Mouse (Mus musculus) forebrain, embryonic 13.5 days (tissue): ENCODE data around the gene Nkx2-5. TPM values are rescaled to one million over a fixed set of nuclear protein-coding genes. Genes with fewer than 3 reads are reported as not detected.

ENCODE experiments used
- ATAC-seq: fragments of 200-750 bp; cut with Nextera tagmentation; 2 replicates; pipeline ENCODE4 v1.8.0; 2017
- H3K27ac ChIP-seq: fragments of 300-500 bp; sonication (generic); 2 replicates; pipeline ENCODE4 v1.5.1; 2015; ENCODE audit warnings: inconsistent platforms, mild to moderate bottlenecking, moderate library complexity
- H3K27me3 ChIP-seq: fragments of 300-500 bp; sonication (generic); 2 replicates; pipeline ENCODE4 v1.6.1; 2015; ENCODE audit warnings: mild to moderate bottlenecking, inconsistent platforms
- H3K36me3 ChIP-seq: fragments of 300-500 bp; sonication (generic); 2 replicates; pipeline ENCODE4 v1.6.1; 2015; ENCODE audit warnings: mild to moderate bottlenecking, inconsistent platforms; ENCODE audit not compliant: poor library complexity, severe bottlenecking
- H3K4me1 ChIP-seq: fragments of 300-500 bp; sonication (generic); 2 replicates; pipeline ENCODE4 v1.6.1; 2015; ENCODE audit warnings: inconsistent platforms
- H3K4me2 ChIP-seq: fragments of 300-500 bp; sonication (generic); 2 replicates; pipeline ENCODE4 v1.6.1; 2015; ENCODE audit warnings: inconsistent platforms, mild to moderate bottlenecking, moderate library complexity
- H3K4me3 ChIP-seq: fragments of 300-500 bp; sonication (generic); 2 replicates; pipeline ENCODE4 v1.5.1; 2015; ENCODE audit warnings: mild to moderate bottlenecking, inconsistent platforms
- H3K9ac ChIP-seq: fragments of 300-500 bp; sonication (generic); 2 replicates; pipeline ENCODE4 v1.6.1; 2015; ENCODE audit warnings: mild to moderate bottlenecking, inconsistent platforms
- H3K9me3 ChIP-seq: fragments of 300-500 bp; sonication (generic); replicated peaks from 2 replicates; pipeline ENCODE4 v1.6.1; 2016; ENCODE audit warnings: inconsistent platforms
- WGBS: fragments of 180-500 bp; shearing (Covaris S2); methylation state at CpG from one replicate; pipeline ENCODE4 v1.1.7; 2015; 5-methylcytosine and 5-hydroxymethylcytosine counted together
- polyA plus RNA-seq: library from polyadenylated mRNA; unstranded; fragments of >200 nt; fragmentation: Nextera tagmentation; extraction: Ambion mirVana; gene quantifications from 2 replicates; pipeline ENCODE4 v1.2.1, GENCODE M21; 2015

Nkx2-5 gene
- 0.53 TPM in 1 of 2 replicates, not detected in the other for polyA plus RNA-seq

GRCm38 (mm10) chr17:26844909-26845148 is at the start of gene Nkx2-5:
Gene Nkx2-5 (minus strand): TSS chr17:26845009.
- Histone ChIP-seq H3K36me3 (no peaks in the 10 kb centered on the region), H3K27ac (no peak within 1 kb of the TSS), H3K9ac (no peak within 1 kb of the TSS), H3K27me3 (peaks cover 94% of the 10 kb centered on the region), H3K9me3 (no peaks in the 10 kb centered on the region), H3K4me2 (peak within 1 kb of the TSS; percentile 12; the same call in 1 of the 2 replicates), H3K4me1 (peaks cover 5% of the 10 kb centered on the region), H3K4me3 (no peak within 1 kb of the TSS)
- 1% methylated on average over 5 of the region's 5 CpGs for WGBS
- ATAC-seq = no peak

- ATAC-seq = no peak
- Histone ChIP-seq H3K27ac (peak overlapping the region; percentile 40; the same call in 1 of the 2 replicates), H3K9me3 (no peaks in the 10 kb centered on the region), H3K27me3 (peaks cover 14% of the 10 kb centered on the region), H3K4me1 (peaks cover 26% of the 10 kb centered on the region), H3K36me3 (no peaks in the 10 kb centered on the region), H3K4me3 (no peak overlapping the region), H3K9ac (no peak overlapping the region), H3K4me2 (no peak overlapping the region)
- WGBS = 82% methylated on average over 6 of the region's 6 CpGs
These were observed 49.5 kb upstream of the Nkx2-5 start for GRCm38 (mm10) chr17:26894342-26894741.

GRCm38 (mm10) chr17:26893492-26893891 is 48.7 kb upstream of the Nkx2-5 start:
- no peak overlapping the region for H3K4me3 ChIP-seq
- no peak for ATAC-seq
- H3K27me3 ChIP-seq = peaks cover 15% of the 10 kb centered on the region
- peak overlapping the region; percentile 59; the same call in 1 of the 2 replicates for H3K27ac ChIP-seq
- H3K36me3 ChIP-seq = no peaks in the 10 kb centered on the region
- H3K4me1 ChIP-seq = peaks cover 26% of the 10 kb centered on the region
- H3K9ac ChIP-seq = no peak overlapping the region
- no peak overlapping the region for H3K4me2 ChIP-seq
- no peaks in the 10 kb centered on the region for H3K9me3 ChIP-seq
- WGBS = 65% methylated on average over 6 of the region's 6 CpGs

GRCm38 (mm10) chr17:26892635-26893375 is 48.0 kb upstream of the Nkx2-5 start:
- H3K4me2 ChIP-seq = peak overlapping the region; percentile 34
- H3K9me3 ChIP-seq = no peaks in the 10 kb centered on the region

GRCm38 (mm10) chr17:26887926-26888325 is 43.1 kb upstream of the Nkx2-5 start:
- Histone ChIP-seq H3K4me3 (no peak overlapping the region), H3K9ac (no peak overlapping the region), H3K4me2 (no peak overlapping the region), H3K36me3 (no peaks in the 10 kb centered on the region), H3K27me3 (peaks cover 18% of the 10 kb centered on the region), H3K27ac (no peak overlapping the region), H3K9me3 (no peaks in the 10 kb centered on the region), H3K4me1 (peaks cover 26% of the 10 kb centered on the region)
- no peak for ATAC-seq
- WGBS = 29% methylated on average over 3 of the region's 3 CpGs

More at GRCm38 (mm10) chr17:26892635-26893375, 48.0 kb upstream of the Nkx2-5 start:
- peak overlapping the region; percentile 75 for H3K27ac ChIP-seq
- peak; percentile 45 for ATAC-seq
- peaks cover 15% of the 10 kb centered on the region for H3K27me3 ChIP-seq
- no peak overlapping the region for H3K4me3 ChIP-seq
- H3K36me3 ChIP-seq = no peaks in the 10 kb centered on the region
- 22% methylated on average over 16 of the region's 16 CpGs for WGBS
- peaks cover 26% of the 10 kb centered on the region for H3K4me1 ChIP-seq
- peak overlapping the region; percentile 46; the same call in 1 of the 2 replicates for H3K9ac ChIP-seq

- Histone ChIP-seq H3K27me3 (peaks cover 18% of the 10 kb centered on the region), H3K36me3 (no peaks in the 10 kb centered on the region), H3K4me1 (peaks cover 18% of the 10 kb centered on the region), H3K9me3 (no peaks in the 10 kb centered on the region), H3K9ac (peak overlapping the region; percentile 12; the same call in 1 of the 2 replicates), H3K4me3 (peak overlapping the region; percentile 36), H3K4me2 (peak overlapping the region; percentile 60), H3K27ac (no peak overlapping the region)
- peak; percentile 94 for ATAC-seq
- 9% methylated on average over 30 of the region's 30 CpGs for WGBS
These were observed 41.4 kb upstream of the Nkx2-5 start for GRCm38 (mm10) chr17:26886047-26886749.

- peaks cover 18% of the 10 kb centered on the region for H3K4me1 ChIP-seq
- peaks cover 15% of the 10 kb centered on the region for H3K27me3 ChIP-seq
- H3K27ac ChIP-seq = no peak overlapping the region
- H3K36me3 ChIP-seq = no peaks in the 10 kb centered on the region
- H3K4me2 ChIP-seq = peak overlapping the region; percentile 60
- WGBS = 24% methylated on average over 25 of the region's 25 CpGs
- peak overlapping the region; percentile 47 for H3K9ac ChIP-seq
- peak; percentile 48; the same call in 1 of the 2 replicates for ATAC-seq
- peak overlapping the region; percentile 36 for H3K4me3 ChIP-seq
- no peaks in the 10 kb centered on the region for H3K9me3 ChIP-seq
These were observed 40.5 kb upstream of the Nkx2-5 start for GRCm38 (mm10) chr17:26884995-26885926.

GRCm38 (mm10) chr17:26883585-26883984 is 38.8 kb upstream of the Nkx2-5 start:
- 77% methylated on average over 6 of the region's 6 CpGs for WGBS
- Histone ChIP-seq H3K4me1 (peaks cover 18% of the 10 kb centered on the region), H3K27ac (no peak overlapping the region), H3K4me2 (no peak overlapping the region), H3K27me3 (peaks cover 15% of the 10 kb centered on the region), H3K9me3 (peaks cover 2% of the 10 kb centered on the region; the same call in 1 of the 2 replicates), H3K9ac (no peak overlapping the region), H3K36me3 (no peaks in the 10 kb centered on the region), H3K4me3 (no peak overlapping the region)
- ATAC-seq = no peak

GRCm38 (mm10) chr17:26882706-26883105 is 37.9 kb upstream of the Nkx2-5 start:
- Histone ChIP-seq H3K27me3 (peaks cover 11% of the 10 kb centered on the region), H3K9ac (no peak overlapping the region), H3K4me1 (peaks cover 18% of the 10 kb centered on the region), H3K27ac (no peak overlapping the region), H3K4me3 (no peak overlapping the region), H3K4me2 (no peak overlapping the region), H3K36me3 (no peaks in the 10 kb centered on the region), H3K9me3 (peaks cover 4% of the 10 kb centered on the region; the same call in 1 of the 2 replicates)
- WGBS = 85% methylated on average over 1 of the region's 1 CpGs
- no peak for ATAC-seq

- Histone ChIP-seq H3K4me3 (no peak overlapping the region), H3K27me3 (no peaks in the 10 kb centered on the region), H3K9me3 (peaks cover 4% of the 10 kb centered on the region; the same call in 1 of the 2 replicates), H3K27ac (no peak overlapping the region), H3K4me1 (0 out of 2 replicates have a peak, but pooled peaks cover 1% of the 10 kb centered on the region), H3K4me2 (no peak overlapping the region), H3K36me3 (no peaks in the 10 kb centered on the region), H3K9ac (no peak overlapping the region)
- no peak for ATAC-seq
- 90% methylated on average over 6 of the region's 6 CpGs for WGBS
These were observed 34.4 kb upstream of the Nkx2-5 start for GRCm38 (mm10) chr17:26879235-26879634.

- Histone ChIP-seq H3K9ac (no peak overlapping the region), H3K4me2 (no peak overlapping the region), H3K9me3 (peaks cover 4% of the 10 kb centered on the region; the same call in 1 of the 2 replicates), H3K27me3 (no peaks in the 10 kb centered on the region), H3K36me3 (no peaks in the 10 kb centered on the region), H3K4me3 (no peak overlapping the region), H3K27ac (no peak overlapping the region), H3K4me1 (no peaks in the 10 kb centered on the region)
- 89% methylated on average over 7 of the region's 7 CpGs for WGBS
- ATAC-seq = no peak
These were observed 33.1 kb upstream of the Nkx2-5 start for GRCm38 (mm10) chr17:26877927-26878326.
